Mouse (Mus musculus): ENCODE results near the gene D930020B18Rik. TPM values are rescaled to one million over a fixed set of nuclear protein-coding genes. Genes with fewer than 3 reads are reported as not detected.

The D930020B18Rik gene
- total RNA-seq, 2 experiments from 2014 or later, result not detected

Small RNA genes lying within 50 kb of the gene (microRNA-seq; reads per million reads assigned to microRNA genes)
- 0 reads per million in 2 experiments for gene Gm24330 (ENCODE audit: borderline number of aligned reads in 2 of 2)

Other genes starting within 250 kb of the D930020B18Rik start
- gene Rassf3, start 165.2 kb upstream of the D930020B18Rik start, total RNA-seq (2021), result 100 to 1,000 TPM; 125 to 140 TPM
- 10 to 100 TPM; 19.3 to 23.9 TPM for gene Tbk1, start 54.8 kb upstream of the D930020B18Rik start, total RNA-seq (2021)
- gene Xpot, start 15.3 kb upstream of the D930020B18Rik start, total RNA-seq (2021), result 10 to 100 TPM; 21.9 to 29.4 TPM
- 1 to 10 TPM; 1.4 to 2.5 TPM for gene BC048403, start 98.3 kb downstream of the D930020B18Rik start, total RNA-seq (2021)